Mouse (Mus musculus) brain, embryonic 14.5 days (tissue): ENCODE data around the gene Retsat.

Experiments used
- CTCF ChIP-seq: fragments of 200-500 bp; IDR thresholded peaks from 2 replicates; pipeline ENCODE4 v1.5.1; 2012; ENCODE audit warnings: inconsistent platforms, mild to moderate bottlenecking, moderate library complexity, borderline replicate concordance; ENCODE audit not compliant: insufficient read depth, insufficient read length; ENCODE audit errors: extremely low read depth
- POLR2A ChIP-seq: fragments of 200-500 bp; IDR thresholded peaks from 2 replicates; pipeline ENCODE4 v1.6.1; 2012; ENCODE audit warnings: mild to moderate bottlenecking, inconsistent platforms, borderline replicate concordance; ENCODE audit not compliant: poor library complexity, insufficient read depth, insufficient read length, severe bottlenecking; ENCODE audit errors: extremely low read depth

- no peak for TF ChIP-seq CTCF
- no peak for TF ChIP-seq POLR2A
These were observed 45.2 kb upstream of the Retsat start for GRCm38 (mm10) chr6:72553079-72553412.
